In the genomic region with DNA sequence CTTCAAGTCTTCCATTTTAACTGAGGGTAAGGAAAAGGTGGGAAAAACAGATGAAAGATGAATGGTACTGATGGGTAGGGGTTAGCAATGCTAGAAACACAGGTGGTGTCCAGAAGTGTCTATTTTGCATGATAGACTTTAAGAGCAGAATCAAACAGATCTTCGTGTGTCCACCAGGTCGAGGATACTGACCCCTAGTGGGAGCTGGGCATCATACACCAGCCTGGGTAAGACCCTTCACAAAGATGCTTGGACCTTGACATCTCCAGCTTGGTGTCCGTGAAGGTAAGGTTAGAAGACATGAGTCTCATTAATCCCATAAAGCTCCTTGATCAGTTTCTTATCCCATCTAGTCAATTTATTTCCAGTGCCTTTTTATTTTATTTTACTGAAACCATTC, we compare ENCODE assay signal across 18 mouse cellular contexts.
A peak's percentile ranks its signal among the peaks of the same experiment; 100 is the strongest.
DNase-seq lines count a peak whose midpoint lies in the region; ATAC-seq and TF ChIP-seq lines count a peak whose summit lies in the region.
"Had no signal": no experiment of that assay in that cellular context is flagged by ENCODE, and none has a peak within 500 bp of the region (broad histone marks: within the 10 kb centered on the region; RNA-seq: fewer than 3 reads in every experiment).

No protein-coding gene starts in this region.

- peak; percentile 39 for TF ChIP-seq CTCF in layer of hippocampus, adult 2 months (conservative IDR thresholded peaks at IDR 0.05)
- peak; percentile 20; the same call in 1 of the 2 replicates for TF ChIP-seq CTCF in testis, adult 2 months (IDR thresholded peaks at IDR 0.05; ENCODE audit: control insufficient read depth, insufficient read depth, insufficient replicate concordance, low read depth, low read length)
- peak; percentile 24; the same call in 1 of the 2 replicates for TF ChIP-seq CTCF in G1E (IDR thresholded peaks at IDR 0.05; ENCODE audit: low read depth, low read length)
- TF ChIP-seq CTCF in stomach, postnatal 0 days (IDR thresholded peaks at IDR 0.05; ENCODE audit: low read depth), result peak; percentile 47; the same call in 1 of the 2 replicates

- no peak for TF ChIP-seq POLR2A in testis, adult 2 months (IDR thresholded peaks at IDR 0.05; ENCODE audit: control insufficient read depth, low read depth, low read length)

- no peak for DNase-seq in layer of hippocampus, adult 2 months (ENCODE audit: low spot score in 2 of 2)
- DNase-seq in layer of hippocampus, postnatal 36 days, result no peak
- no peak for DNase-seq in testis, postnatal 14 days (ENCODE audit: low spot score)
- no peak for DNase-seq in G1E (ENCODE audit: low spot score)
- DNase-seq in stomach, postnatal 0 days (ENCODE audit: low spot score), result no peak
- DNase-seq in limb, embryonic 10.5 days (ENCODE audit: low spot score), result no peak
- no peak for DNase-seq in adrenal gland, adult 2 months
- DNase-seq: cerebellum, adult 2 months; kidney, postnatal 10 days; layer of hippocampus, adult 9-11 months; retina, postnatal 1 day had no signal

- WGBS in stomach, postnatal 0 days, result 49% methylated on average over 3 of the region's 3 CpGs
- 58% methylated on average over 3 of the region's 3 CpGs for WGBS in limb, embryonic 10.5 days

- no peaks in the 10 kb centered on the region for H3K4me1 ChIP-seq in testis, adult 2 months (ENCODE audit: control insufficient read depth, insufficient read depth, low read length)
- H3K4me1 ChIP-seq in G1E (ENCODE audit: insufficient read depth, low read depth, low read length), result no peaks in the 10 kb centered on the region
- no peaks in the 10 kb centered on the region for H3K4me1 ChIP-seq in stomach, postnatal 0 days (replicated peaks; ENCODE audit: control insufficient read depth, insufficient read depth)
- peaks cover 6% of the 10 kb centered on the region; the same call in 1 of the 2 replicates for H3K4me1 ChIP-seq in limb, embryonic 10.5 days
- H3K4me1 ChIP-seq: forebrain, embryonic 10.5 days; liver, embryonic 15.5 days had no signal

- no peaks in the 10 kb centered on the region for H3K36me3 ChIP-seq in testis, adult 2 months (ENCODE audit: control insufficient read depth, insufficient read depth, low read length)
- no peaks in the 10 kb centered on the region for H3K36me3 ChIP-seq in G1E (replicated peaks)
- no peaks in the 10 kb centered on the region for H3K36me3 ChIP-seq in stomach, postnatal 0 days (ENCODE audit: control insufficient read depth, insufficient read depth, low read length)
- no peaks in the 10 kb centered on the region for H3K36me3 ChIP-seq in limb, embryonic 10.5 days
- H3K36me3 ChIP-seq: forebrain, embryonic 10.5 days; heart, embryonic 13.5 days; hindbrain, embryonic 10.5 days; liver, embryonic 15.5 days; stomach, embryonic 15.5 days had no signal

- H3K27me3 ChIP-seq in testis, adult 2 months (ENCODE audit: control insufficient read depth, insufficient read depth, low read length), result no peaks in the 10 kb centered on the region
- no peaks in the 10 kb centered on the region; the same call in 1 of the 2 replicates for H3K27me3 ChIP-seq in G1E (ENCODE audit: insufficient read depth, low read length)
- no peaks in the 10 kb centered on the region for H3K27me3 ChIP-seq in stomach, postnatal 0 days (ENCODE audit: control insufficient read depth, insufficient read depth, low read length)
- H3K27me3 ChIP-seq in limb, embryonic 10.5 days (ENCODE audit: low read depth, poor library complexity, severe bottlenecking), result no peaks in the 10 kb centered on the region
- H3K27me3 ChIP-seq: heart, embryonic 13.5 days; liver, embryonic 15.5 days; stomach, embryonic 15.5 days had no signal

- H3K9me3 ChIP-seq in G1E (replicated peaks), result no peaks in the 10 kb centered on the region
- no peaks in the 10 kb centered on the region for H3K9me3 ChIP-seq in stomach, postnatal 0 days (ENCODE audit: control insufficient read depth, low read length)
- H3K9me3 ChIP-seq in limb, embryonic 10.5 days (replicated peaks), result no peaks in the 10 kb centered on the region
- H3K9me3 ChIP-seq: forebrain, embryonic 10.5 days; heart, embryonic 13.5 days; hindbrain, embryonic 10.5 days; liver, embryonic 15.5 days; stomach, embryonic 15.5 days had no signal

- H3K4me3 ChIP-seq in layer of hippocampus, adult 2 months, result no peak overlapping the region
- H3K4me3 ChIP-seq in testis, adult 2 months (ENCODE audit: control insufficient read depth, low read depth, low read length), result no peak overlapping the region
- no peak overlapping the region for H3K4me3 ChIP-seq in G1E (ENCODE audit: low read depth, low read length)
- H3K4me3 ChIP-seq in stomach, postnatal 0 days (ENCODE audit: low read depth, low read length), result no peak overlapping the region
- H3K4me3 ChIP-seq in limb, embryonic 10.5 days, result no peak overlapping the region
- H3K4me3 ChIP-seq: forebrain, embryonic 10.5 days; heart, embryonic 13.5 days; hindbrain, embryonic 10.5 days; liver, embryonic 15.5 days; stomach, embryonic 15.5 days had no signal

- H3K27ac ChIP-seq in layer of hippocampus, adult 2 months, result no peak overlapping the region
- H3K27ac ChIP-seq in testis, adult 2 months (ENCODE audit: control insufficient read depth, insufficient read depth, low read depth, low read length), result no peak overlapping the region
- H3K27ac ChIP-seq in stomach, postnatal 0 days (replicated peaks), result no peak overlapping the region
- H3K27ac ChIP-seq in limb, embryonic 10.5 days, result no peak overlapping the region
- H3K27ac ChIP-seq: forebrain, embryonic 10.5 days; heart, embryonic 13.5 days; hindbrain, embryonic 10.5 days; liver, embryonic 15.5 days; stomach, embryonic 15.5 days had no signal

- TF ChIP-seq EP300 in stomach, postnatal 0 days (optimal IDR thresholded peaks at IDR 0.05), result no peak

- H3K9ac ChIP-seq in stomach, postnatal 0 days (ENCODE audit: low read length), result no peak overlapping the region
- H3K9ac ChIP-seq: heart, embryonic 13.5 days; liver, embryonic 15.5 days; stomach, embryonic 15.5 days had no signal

- no peak for ATAC-seq in G1E (ENCODE audit: extremely low read depth, insufficient number of reproducible peaks, low FRiP score, poor library complexity, severe bottlenecking)
- no peak for ATAC-seq in stomach, postnatal 0 days (ENCODE audit: low FRiP score, low TSS enrichment)
- ATAC-seq: inflammation-experienced regulatory T-cells, adult 6 months had no signal

- H3K4me2 ChIP-seq in stomach, postnatal 0 days (replicated peaks; ENCODE audit: low read depth), result no peak overlapping the region
- H3K4me2 ChIP-seq: heart, embryonic 13.5 days; liver, embryonic 15.5 days; stomach, embryonic 15.5 days had no signal
